Mouse (Mus musculus): ENCODE measurements around the gene Rnf216.

GRCm38 (mm10) chr5:143147481-143147880, 34.7 kb upstream of the Rnf216 start, which contains the start of gene Olfr718-ps1:
- TF ChIP-seq CTCF (IDR thresholded peaks at IDR 0.05; ENCODE audit: low read depth, low read length) (no peak), POLR2A (IDR thresholded peaks at IDR 0.05; ENCODE audit: borderline replicate concordance, low read depth, low read length) (no peak)
